ENCODE assay signal across 35 mouse cellular contexts in the genomic region with DNA sequence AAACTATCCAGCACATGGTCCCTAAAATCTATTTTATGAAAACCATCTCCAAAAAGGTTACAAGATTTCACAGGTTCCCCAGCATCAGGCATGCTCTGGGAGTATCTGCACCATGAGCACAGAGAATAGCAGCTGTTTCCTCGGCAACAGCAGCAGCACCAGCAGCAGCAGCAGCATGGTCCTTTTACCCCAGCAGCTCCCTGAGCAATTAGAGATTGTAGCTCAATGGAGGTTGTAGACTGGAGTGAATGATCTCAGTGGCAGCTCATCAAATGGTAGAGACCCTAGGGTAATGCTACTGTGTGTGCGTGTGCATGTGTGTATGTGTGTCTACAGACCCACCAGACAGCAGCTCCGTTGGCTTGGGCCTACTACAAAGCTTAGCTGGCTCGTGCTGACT. TPM values are rescaled to one million over a fixed set of nuclear protein-coding genes. Genes with fewer than 3 reads are reported as not detected.
DNase-seq lines count a peak whose midpoint lies in the region; ATAC-seq and TF ChIP-seq lines count a peak whose summit lies in the region.
"Had no signal": no experiment of that assay in that cellular context is flagged by ENCODE, and none has a peak within 500 bp of the region (broad histone marks: within the 10 kb centered on the region; RNA-seq: fewer than 3 reads in every experiment).

No protein-coding gene starts in this region.

- no peak for DNase-seq in hindbrain, postnatal 0 days (ENCODE audit: low spot score)
- DNase-seq in retina, postnatal 1 day = peak; percentile 6
- DNase-seq in retina, embryonic 14.5 days (ENCODE audit: low spot score) = no peak
- peak; percentile 3 for DNase-seq in forebrain, postnatal 0 days
- DNase-seq in ovary, postnatal 10 days (ENCODE audit: low spot score) = no peak
- DNase-seq: adrenal gland, postnatal 10 days; adrenal gland, postnatal 36 days; B cell, adult 2 months; cerebellum, adult 11-12 months; cerebellum, adult 8-10 months; cerebellum, postnatal 10 days; cerebellum, postnatal 36 days; embryo, embryonic 11 days; gastrocnemius, adult 2 months; gastrocnemius, postnatal 14 days; heart, adult 11 months; kidney, adult 18-20 months had no signal

- no peaks in the 10 kb centered on the region for H3K4me1 ChIP-seq in forebrain, embryonic 12.5 days
- H3K4me1 ChIP-seq in forebrain, embryonic 16.5 days (replicated peaks; ENCODE audit: control insufficient read depth, insufficient read depth, low read length) = no peaks in the 10 kb centered on the region
- no peaks in the 10 kb centered on the region; the same call in 1 of the 2 replicates for H3K4me1 ChIP-seq in hindbrain, embryonic 13.5 days (replicated peaks)
- no peaks in the 10 kb centered on the region for H3K4me1 ChIP-seq in hindbrain, postnatal 0 days (ENCODE audit: insufficient read depth, low read length)
- no peaks in the 10 kb centered on the region for H3K4me1 ChIP-seq in forebrain, postnatal 0 days (ENCODE audit: insufficient read depth)
- H3K4me1 ChIP-seq: embryonic facial prominence, embryonic 10.5 days; embryonic facial prominence, embryonic 13.5 days; hindbrain, embryonic 10.5 days had no signal

- H3K9ac ChIP-seq in forebrain, embryonic 12.5 days = no peak overlapping the region
- no peak overlapping the region for H3K9ac ChIP-seq in forebrain, embryonic 16.5 days (replicated peaks; ENCODE audit: low read depth, low read length)
- H3K9ac ChIP-seq in hindbrain, embryonic 13.5 days = no peak overlapping the region
- no peak overlapping the region for H3K9ac ChIP-seq in hindbrain, postnatal 0 days (replicated peaks; ENCODE audit: low read length)
- H3K9ac ChIP-seq in forebrain, postnatal 0 days = no peak overlapping the region
- H3K9ac ChIP-seq: embryonic facial prominence, embryonic 13.5 days had no signal

- H3K27me3 ChIP-seq in forebrain, embryonic 12.5 days = no peaks in the 10 kb centered on the region
- no peaks in the 10 kb centered on the region for H3K27me3 ChIP-seq in forebrain, embryonic 16.5 days (replicated peaks; ENCODE audit: control insufficient read depth, insufficient read depth, low read length)
- H3K27me3 ChIP-seq in hindbrain, embryonic 13.5 days = no peaks in the 10 kb centered on the region
- no peaks in the 10 kb centered on the region for H3K27me3 ChIP-seq in hindbrain, postnatal 0 days (ENCODE audit: insufficient read depth, low read length)
- H3K27me3 ChIP-seq in forebrain, postnatal 0 days (ENCODE audit: insufficient read depth, low read length) = no peaks in the 10 kb centered on the region
- H3K27me3 ChIP-seq: CH12.LX; embryonic facial prominence, embryonic 13.5 days; Patski had no signal

- H3K9me3 ChIP-seq in forebrain, embryonic 12.5 days = no peaks in the 10 kb centered on the region
- no peaks in the 10 kb centered on the region for H3K9me3 ChIP-seq in forebrain, embryonic 16.5 days (ENCODE audit: control insufficient read depth, low read length)
- no peaks in the 10 kb centered on the region for H3K9me3 ChIP-seq in hindbrain, embryonic 13.5 days
- H3K9me3 ChIP-seq in hindbrain, postnatal 0 days (ENCODE audit: low read length) = no peaks in the 10 kb centered on the region
- no peaks in the 10 kb centered on the region for H3K9me3 ChIP-seq in forebrain, postnatal 0 days (ENCODE audit: low read length)
- H3K9me3 ChIP-seq: embryonic facial prominence, embryonic 10.5 days; embryonic facial prominence, embryonic 13.5 days; G1E; hindbrain, embryonic 10.5 days had no signal

- 59% methylated on average over 4 of the region's 4 CpGs for WGBS in forebrain, embryonic 12.5 days
- WGBS in forebrain, embryonic 16.5 days = 38% methylated on average over 4 of the region's 4 CpGs
- 64% methylated on average over 4 of the region's 4 CpGs for WGBS in hindbrain, embryonic 13.5 days
- 48% methylated on average over 4 of the region's 4 CpGs for WGBS in hindbrain, postnatal 0 days
- WGBS in forebrain, postnatal 0 days = 37% methylated on average over 4 of the region's 4 CpGs

- no peak for TF ChIP-seq CTCF in hindbrain, postnatal 0 days (IDR thresholded peaks at IDR 0.05; ENCODE audit: low read depth)
- no peak for TF ChIP-seq CTCF in forebrain, postnatal 0 days (IDR thresholded peaks at IDR 0.05; ENCODE audit: low read depth)

- H3K4me2 ChIP-seq in forebrain, embryonic 12.5 days = no peak overlapping the region
- H3K4me2 ChIP-seq in forebrain, embryonic 16.5 days (ENCODE audit: low read length) = no peak overlapping the region
- no peak overlapping the region for H3K4me2 ChIP-seq in hindbrain, embryonic 13.5 days
- H3K4me2 ChIP-seq in hindbrain, postnatal 0 days (ENCODE audit: low read depth, low read length) = no peak overlapping the region
- H3K4me2 ChIP-seq in forebrain, postnatal 0 days (ENCODE audit: low read depth) = no peak overlapping the region
- H3K4me2 ChIP-seq: embryonic facial prominence, embryonic 13.5 days; heart, embryonic 11.5 days had no signal

- no peaks in the 10 kb centered on the region for H3K36me3 ChIP-seq in forebrain, embryonic 12.5 days (replicated peaks)
- H3K36me3 ChIP-seq in forebrain, embryonic 16.5 days (ENCODE audit: control insufficient read depth, insufficient read depth) = no peaks in the 10 kb centered on the region
- H3K36me3 ChIP-seq in hindbrain, embryonic 13.5 days = no peaks in the 10 kb centered on the region
- no peaks in the 10 kb centered on the region for H3K36me3 ChIP-seq in hindbrain, postnatal 0 days (ENCODE audit: insufficient read depth, low read length)
- H3K36me3 ChIP-seq in forebrain, postnatal 0 days (ENCODE audit: insufficient read depth) = no peaks in the 10 kb centered on the region
- H3K36me3 ChIP-seq: embryonic facial prominence, embryonic 10.5 days; embryonic facial prominence, embryonic 13.5 days; G1E; hindbrain, embryonic 10.5 days had no signal

- no peak overlapping the region for H3K4me3 ChIP-seq in forebrain, embryonic 12.5 days (replicated peaks)
- H3K4me3 ChIP-seq in forebrain, embryonic 16.5 days (replicated peaks; ENCODE audit: low read length) = no peak overlapping the region
- H3K4me3 ChIP-seq in hindbrain, embryonic 13.5 days = no peak overlapping the region
- no peak overlapping the region for H3K4me3 ChIP-seq in hindbrain, postnatal 0 days (ENCODE audit: low read length)
- no peak overlapping the region for H3K4me3 ChIP-seq in forebrain, postnatal 0 days (ENCODE audit: low read depth, low read length)
- H3K4me3 ChIP-seq: embryonic facial prominence, embryonic 10.5 days; embryonic facial prominence, embryonic 13.5 days; erythroblast, embryonic 14.5 days; gastrocnemius, adult 2 months; hindbrain, embryonic 10.5 days had no signal

- no peak overlapping the region for H3K27ac ChIP-seq in forebrain, embryonic 12.5 days
- no peak overlapping the region for H3K27ac ChIP-seq in forebrain, embryonic 16.5 days (ENCODE audit: low read length)
- H3K27ac ChIP-seq in hindbrain, embryonic 13.5 days = peak overlapping the region; percentile 30; the same call in 1 of the 2 replicates
- no peak overlapping the region for H3K27ac ChIP-seq in hindbrain, postnatal 0 days
- no peak overlapping the region for H3K27ac ChIP-seq in forebrain, postnatal 0 days (ENCODE audit: low read depth, low read length)
- H3K27ac ChIP-seq: embryonic facial prominence, embryonic 10.5 days; embryonic facial prominence, embryonic 13.5 days; gastrocnemius, adult 2 months; hindbrain, embryonic 10.5 days had no signal

- peak; percentile 39; the same call in 1 of the 2 replicates for ATAC-seq in forebrain, embryonic 12.5 days (ENCODE audit: low FRiP score)
- no peak for ATAC-seq in forebrain, embryonic 16.5 days
- ATAC-seq in hindbrain, embryonic 13.5 days (ENCODE audit: low FRiP score) = no peak
- ATAC-seq in hindbrain, postnatal 0 days = no peak
- no peak for ATAC-seq in forebrain, postnatal 0 days
- ATAC-seq: hindbrain, embryonic 16.5 days; inflammation-experienced regulatory T-cells, adult 6 months; intestine, embryonic 16.5 days; Patski had no signal

RNA-seq across cellular contexts. Expression of gene Dscam, which starts 21.7 kb away (rescaled TPM):
- 2.3 and 2.6 TPM in 2 replicates for polyA plus RNA-seq in forebrain, embryonic 12.5 days (2016; fragmentation: Nextera tagmentation; extraction: Ambion mirVana)
- 7.1 and 8.5 TPM in 2 replicates for polyA plus RNA-seq in forebrain, embryonic 16.5 days (2015; fragmentation: Nextera tagmentation; extraction: Ambion mirVana)
- polyA plus RNA-seq in hindbrain, embryonic 13.5 days (2015; fragmentation: Nextera tagmentation; extraction: Ambion mirVana) = 7.7 and 10.0 TPM in 2 replicates
- total RNA-seq in hindbrain, postnatal 0 days (2014; rRNA removed) = 42.8 and 47.1 TPM in 2 replicates
- polyA plus RNA-seq in hindbrain, postnatal 0 days (2015; fragmentation: Nextera tagmentation; extraction: Ambion mirVana) = 10.3 and 10.4 TPM in 2 replicates
- total RNA-seq in forebrain, postnatal 0 days (2014; rRNA removed) = 19.1 and 29.1 TPM in 2 replicates
- 4.6 and 7.9 TPM in 2 replicates for polyA plus RNA-seq in forebrain, postnatal 0 days (2015; fragmentation: Nextera tagmentation; extraction: Ambion mirVana)
- total RNA-seq: gastrocnemius, adult 2 months; heart, adult 8-10 months; heart, postnatal 25 days had no signal
- polyA plus RNA-seq: erythroblast, embryonic 14.5 days; G1E; heart, embryonic 14.5 days; heart, postnatal 0 days had no signal

Comparison
In these comparisons a context has a peak if more than half of its experiments do, and no peak if none do; other contexts are left out.
1. DNase-seq: peak in retina, postnatal 1 day (single experiment) and forebrain, postnatal 0 days (single experiment); none in hindbrain, postnatal 0 days (single experiment), retina, embryonic 14.5 days (single experiment) and ovary, postnatal 10 days (single experiment).